Mouse (Mus musculus): ENCODE data around the gene Six5. TPM values are rescaled to one million over a fixed set of nuclear protein-coding genes. Genes with fewer than 3 reads are reported as not detected.

The Six5 gene
- polyA plus RNA-seq, 1 experiment = 39.6 TPM

DNA sequence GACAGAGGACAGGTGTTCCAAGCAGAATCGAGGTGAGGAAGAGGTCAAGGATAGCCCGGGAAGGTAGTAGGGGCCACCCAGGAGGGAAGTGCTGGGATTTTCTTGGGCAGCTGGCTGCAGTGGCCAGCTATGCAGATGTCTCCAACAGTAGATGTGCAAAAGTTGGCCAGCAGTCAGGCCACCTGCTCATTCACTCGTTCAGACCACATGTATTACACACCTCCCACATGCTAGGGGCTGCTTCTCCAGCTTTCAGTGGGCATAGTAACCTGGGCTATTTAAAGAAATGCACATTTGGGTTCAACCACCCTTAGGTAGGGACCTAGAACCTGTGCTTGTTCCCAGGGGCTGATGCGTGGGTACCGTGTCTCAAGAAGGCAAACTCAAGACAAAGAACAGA lies 33.4 kb downstream of the Six5 start:
- DNase-seq = no peak
- Histone ChIP-seq H3K4me3 (replicated peaks; ENCODE audit: extremely low read depth, low read depth, low read length) (no peak overlapping the region), H3K4me1 (ENCODE audit: control insufficient read depth, insufficient read depth, low read length) (peaks cover 6% of the 10 kb centered on the region; the same call in 1 of the 2 replicates)
- 83% methylated on average over 5 of the region's 5 CpGs for WGBS
- no peak for TF ChIP-seq CTCF (IDR thresholded peaks at IDR 0.05; ENCODE audit: insufficient read depth, low read length)
- no peak for TF ChIP-seq POLR2A (IDR thresholded peaks at IDR 0.05; ENCODE audit: borderline replicate concordance, extremely low read depth, low read depth, low read length)

DNA sequence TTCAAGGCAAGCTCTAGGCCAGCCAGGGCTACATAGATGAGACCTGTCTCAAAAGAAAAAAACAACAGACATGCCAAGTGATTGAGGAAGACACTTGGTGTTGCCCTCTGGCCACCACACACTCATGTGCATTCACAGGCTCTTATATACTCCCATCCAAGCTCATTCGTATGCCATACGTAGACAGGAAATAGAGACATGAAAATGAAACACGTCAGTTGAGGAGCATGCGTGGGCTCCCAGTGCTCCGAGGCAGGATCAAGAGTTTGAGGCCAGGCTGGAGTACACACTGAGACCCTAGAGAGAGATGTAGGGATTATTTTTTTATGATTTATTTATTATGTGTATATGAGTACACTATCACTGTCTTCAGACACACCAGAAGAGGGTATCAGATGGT lies 35.0 kb downstream of the Six5 start:
- no peak for DNase-seq
- WGBS = 77% methylated on average over 5 of the region's 5 CpGs
- no peak for TF ChIP-seq POLR2A (IDR thresholded peaks at IDR 0.05; ENCODE audit: borderline replicate concordance, extremely low read depth, low read depth, low read length)
- no peak for TF ChIP-seq CTCF (IDR thresholded peaks at IDR 0.05; ENCODE audit: insufficient read depth, low read length)
- peaks cover 6% of the 10 kb centered on the region; the same call in 1 of the 2 replicates for H3K4me1 ChIP-seq (ENCODE audit: control insufficient read depth, insufficient read depth, low read length)
- no peak overlapping the region for H3K4me3 ChIP-seq (replicated peaks; ENCODE audit: extremely low read depth, low read depth, low read length)

- no peak for TF ChIP-seq POLR2A (IDR thresholded peaks at IDR 0.05; ENCODE audit: borderline replicate concordance, extremely low read depth, low read depth, low read length)
- TF ChIP-seq CTCF (IDR thresholded peaks at IDR 0.05; ENCODE audit: insufficient read depth, low read length) = no peak
- H3K4me3 ChIP-seq (replicated peaks; ENCODE audit: extremely low read depth, low read depth, low read length) = no peak overlapping the region
- peaks cover 6% of the 10 kb centered on the region; the same call in 1 of the 2 replicates for H3K4me1 ChIP-seq (ENCODE audit: control insufficient read depth, insufficient read depth, low read length)
- WGBS = 19% methylated on average over 4 of the region's 4 CpGs
- DNase-seq = no peak
Observed at GRCm38 (mm10) chr7:19130657-19131056, 36.3 kb downstream of the Six5 start.

DNA sequence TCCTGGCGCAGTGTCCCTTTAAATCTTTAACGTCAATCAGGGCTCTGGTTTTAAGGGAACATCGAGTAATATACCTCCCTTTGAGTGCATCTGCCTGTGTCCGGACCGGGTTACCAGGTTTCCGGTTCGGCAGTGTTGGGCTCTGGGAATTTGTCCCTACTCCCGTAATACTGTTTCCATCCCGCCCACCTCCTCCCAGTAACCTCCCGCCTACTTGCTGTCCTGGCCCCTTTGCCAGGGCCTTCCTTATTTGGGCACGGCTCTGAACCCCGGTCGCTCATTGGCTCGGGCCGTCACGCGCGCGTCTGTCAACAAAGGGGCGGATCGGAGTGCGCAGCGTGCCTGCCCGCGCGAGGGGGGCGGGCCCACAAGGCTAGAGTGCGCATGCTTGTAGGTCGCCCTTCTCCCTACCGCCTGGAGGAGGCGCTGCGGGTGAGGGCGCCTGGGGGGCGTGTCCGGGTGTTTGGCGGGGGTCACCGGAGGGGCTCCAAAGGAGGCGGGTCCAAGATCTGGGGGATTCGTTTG lies 37.0 kb downstream of the Six5 start:
- Histone ChIP-seq H3K4me1 (ENCODE audit: control insufficient read depth, insufficient read depth, low read length) (peaks cover 6% of the 10 kb centered on the region; the same call in 1 of the 2 replicates), H3K4me3 (replicated peaks; ENCODE audit: extremely low read depth, low read depth, low read length) (peak overlapping the region; percentile 8)
- TF ChIP-seq POLR2A (IDR thresholded peaks at IDR 0.05; ENCODE audit: borderline replicate concordance, extremely low read depth, low read depth, low read length) = no peak
- TF ChIP-seq CTCF (IDR thresholded peaks at IDR 0.05; ENCODE audit: insufficient read depth, low read length) = peak; percentile 32; the same call in 1 of the 2 replicates
- under 1% methylated on average over 39 of the region's 39 CpGs for WGBS
- peak; percentile 93 for DNase-seq

DNA sequence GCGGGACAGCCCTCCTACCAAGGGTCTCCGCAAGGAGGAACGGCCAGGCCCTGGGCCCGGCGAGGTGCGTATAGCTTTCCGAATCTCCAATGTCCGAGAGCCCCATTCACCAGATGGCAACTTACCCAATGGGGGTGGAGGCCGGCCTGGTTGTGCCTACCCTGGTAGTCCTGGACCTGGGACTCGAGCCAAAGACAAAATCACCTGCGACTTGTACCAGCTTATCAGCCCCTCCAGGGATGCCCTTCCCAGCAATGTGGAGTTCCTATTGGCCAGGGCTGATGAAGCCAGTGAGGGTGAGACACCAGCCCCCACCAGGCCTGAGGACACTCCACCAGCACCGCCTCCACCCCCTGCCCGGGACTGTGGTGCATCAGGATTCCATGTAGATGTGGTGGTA lies 41.8 kb downstream of the Six5 start:
- 96% methylated on average over 13 of the region's 13 CpGs for WGBS
- Histone ChIP-seq H3K4me3 (replicated peaks; ENCODE audit: extremely low read depth, low read depth, low read length) (no peak overlapping the region), H3K4me1 (ENCODE audit: control insufficient read depth, insufficient read depth, low read length) (peaks cover 4% of the 10 kb centered on the region; the same call in 1 of the 2 replicates)
- no peak for TF ChIP-seq POLR2A (IDR thresholded peaks at IDR 0.05; ENCODE audit: borderline replicate concordance, extremely low read depth, low read depth, low read length)
- no peak for TF ChIP-seq CTCF (IDR thresholded peaks at IDR 0.05; ENCODE audit: insufficient read depth, low read length)
- no peak for DNase-seq

- Histone ChIP-seq H3K4me1 (ENCODE audit: control insufficient read depth, insufficient read depth, low read length) (peaks cover 3% of the 10 kb centered on the region; the same call in 1 of the 2 replicates), H3K4me3 (replicated peaks; ENCODE audit: extremely low read depth, low read depth, low read length) (no peak overlapping the region)
- 84% methylated on average over 38 of the region's 38 CpGs for WGBS
- no peak for DNase-seq
- TF ChIP-seq POLR2A (IDR thresholded peaks at IDR 0.05; ENCODE audit: borderline replicate concordance, extremely low read depth, low read depth, low read length) (no peak), CTCF (IDR thresholded peaks at IDR 0.05; ENCODE audit: insufficient read depth, low read length) (no peak)
Observed at GRCm38 (mm10) chr7:19136673-19137334, 42.4 kb downstream of the Six5 start.

- 43% methylated on average over 5 of the region's 5 CpGs for WGBS
- no peak overlapping the region for H3K4me3 ChIP-seq (replicated peaks; ENCODE audit: extremely low read depth, low read depth, low read length)
- no peak for DNase-seq
- TF ChIP-seq CTCF (IDR thresholded peaks at IDR 0.05; ENCODE audit: insufficient read depth, low read length) (peak; percentile 31), POLR2A (IDR thresholded peaks at IDR 0.05; ENCODE audit: borderline replicate concordance, extremely low read depth, low read depth, low read length) (no peak)
- no peaks in the 10 kb centered on the region for H3K4me1 ChIP-seq (ENCODE audit: control insufficient read depth, insufficient read depth, low read length)
Observed at GRCm38 (mm10) chr7:19137380-19137779, 43.0 kb downstream of the Six5 start.

GRCm38 (mm10) chr7:19146793-19147192 lies 52.4 kb downstream of the Six5 start:
- Histone ChIP-seq H3K4me1 (ENCODE audit: control insufficient read depth, insufficient read depth, low read length) (peaks cover 4% of the 10 kb centered on the region; the same call in 1 of the 2 replicates), H3K4me3 (replicated peaks; ENCODE audit: extremely low read depth, low read depth, low read length) (no peak overlapping the region)
- 86% methylated on average over 10 of the region's 10 CpGs for WGBS
- no peak for DNase-seq
- TF ChIP-seq CTCF (IDR thresholded peaks at IDR 0.05; ENCODE audit: insufficient read depth, low read length) (no peak), POLR2A (IDR thresholded peaks at IDR 0.05; ENCODE audit: borderline replicate concordance, extremely low read depth, low read depth, low read length) (no peak)

DNA sequence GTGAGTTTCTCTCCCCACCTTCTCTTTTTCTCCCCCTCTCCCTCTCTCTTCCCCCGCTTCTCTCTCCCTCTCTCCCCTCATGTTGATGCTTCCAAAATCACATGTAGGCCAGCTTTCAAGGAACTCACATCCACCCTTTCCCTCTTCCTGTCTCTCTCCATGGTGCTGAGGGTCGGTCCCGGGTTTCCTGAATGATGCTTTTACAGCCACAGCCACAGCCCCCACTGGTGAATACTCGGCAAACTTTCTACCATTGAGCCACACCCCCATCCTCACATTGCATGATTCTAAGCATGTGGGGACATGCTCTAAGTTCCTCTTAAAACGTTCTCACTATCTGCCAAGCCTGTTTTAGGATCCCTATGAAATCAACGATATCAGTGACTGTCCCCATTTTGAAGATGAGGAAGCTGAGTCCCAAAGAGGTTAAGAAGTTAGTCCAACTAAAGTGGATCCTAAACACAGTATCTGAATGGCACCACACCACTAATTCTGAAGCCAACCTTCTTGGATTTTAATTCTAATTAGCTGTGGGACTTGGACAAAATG lies 53.2 kb downstream of the Six5 start:
- Histone ChIP-seq H3K4me3 (replicated peaks; ENCODE audit: extremely low read depth, low read depth, low read length) (no peak overlapping the region), H3K4me1 (ENCODE audit: control insufficient read depth, insufficient read depth, low read length) (peaks cover 4% of the 10 kb centered on the region; the same call in 1 of the 2 replicates)
- no peak for DNase-seq
- WGBS = 41% methylated on average over 6 of the region's 6 CpGs
- no peak for TF ChIP-seq CTCF (IDR thresholded peaks at IDR 0.05; ENCODE audit: insufficient read depth, low read length)
- TF ChIP-seq POLR2A (IDR thresholded peaks at IDR 0.05; ENCODE audit: borderline replicate concordance, extremely low read depth, low read depth, low read length) = no peak

Other genes starting within 250 kb of the Six5 start
- 46.7 and 112 TPM in 2 replicates for gene Pglyrp1, start 223.3 kb upstream of the Six5 start, polyA plus RNA-seq (2012; rRNA removed)
- 22.7 and 26.9 TPM in 2 replicates for gene Ccdc61, start 184.2 kb upstream of the Six5 start, polyA plus RNA-seq (2012; rRNA removed)
- 4.2 and 5.0 TPM in 2 replicates for gene Nova2, start 168.7 kb upstream of the Six5 start, polyA plus RNA-seq (2012; rRNA removed)
- gene Nanos2, start 107.2 kb upstream of the Six5 start, polyA plus RNA-seq (2012; rRNA removed) = 0.07 and 0.09 TPM in 2 replicates
- 7.2 and 10.2 TPM in 2 replicates for gene Mypop, start 103.3 kb upstream of the Six5 start, polyA plus RNA-seq (2012; rRNA removed)
- gene Irf2bp1, start 90.5 kb upstream of the Six5 start, polyA plus RNA-seq (2012; rRNA removed) = 34.7 and 39.9 TPM in 2 replicates
- gene Foxa3, start 71.1 kb upstream of the Six5 start, polyA plus RNA-seq (2012; rRNA removed) = 0.39 and 0.60 TPM in 2 replicates
- 69.3 and 76.1 TPM in 2 replicates for gene Sympk, start 70.2 kb upstream of the Six5 start, polyA plus RNA-seq (2012; rRNA removed)
- not detected in 2 replicates for gene Rsph6a, start 39.9 kb upstream of the Six5 start, polyA plus RNA-seq (2012; rRNA removed)
- gene Dmwd, start 18.4 kb upstream of the Six5 start, polyA plus RNA-seq (2012; rRNA removed) = 94.6 and 101 TPM in 2 replicates
- 209 and 259 TPM in 2 replicates for gene Dmpk, start 10.7 kb upstream of the Six5 start, polyA plus RNA-seq (2012; rRNA removed)
- gene Gm4969, start 23.8 kb downstream of the Six5 start, polyA plus RNA-seq (2012; rRNA removed) = not detected in 2 replicates
- gene Fbxo46, start 25.3 kb downstream of the Six5 start, polyA plus RNA-seq (2012; rRNA removed) = 10.7 and 12.3 TPM in 2 replicates
- 11.1 and 14.9 TPM in 2 replicates for gene Qpctl, start 54.7 kb downstream of the Six5 start, polyA plus RNA-seq (2012; rRNA removed)
- gene Snrpd2, start 55.1 kb downstream of the Six5 start, polyA plus RNA-seq (2012; rRNA removed) = 16.2 and 20.1 TPM in 2 replicates
- gene Gipr, start 71.5 kb downstream of the Six5 start, polyA plus RNA-seq (2012; rRNA removed) = 0.19 and 0.24 TPM in 2 replicates
- 73.7 and 81.5 TPM in 2 replicates for gene Eml2, start 81.8 kb downstream of the Six5 start, polyA plus RNA-seq (2012; rRNA removed)
- 21.6 and 29.5 TPM in 2 replicates for gene Gpr4, start 117.9 kb downstream of the Six5 start, polyA plus RNA-seq (2012; rRNA removed)
- gene Opa3, start 133.7 kb downstream of the Six5 start, polyA plus RNA-seq (2012; rRNA removed) = 24.6 and 27.6 TPM in 2 replicates
- 194 TPM in 2 replicates for gene Vasp, start 177.2 kb downstream of the Six5 start, polyA plus RNA-seq (2012; rRNA removed)
- 0.23 and 0.36 TPM in 2 replicates for gene Ppm1n, start 185.5 kb downstream of the Six5 start, polyA plus RNA-seq (2012; rRNA removed)
- gene Rtn2, start 188.0 kb downstream of the Six5 start, polyA plus RNA-seq (2012; rRNA removed) = 56.3 and 76.2 TPM in 2 replicates
- 4.0 and 4.6 TPM in 2 replicates for gene Fosb, start 215.5 kb downstream of the Six5 start, polyA plus RNA-seq (2012; rRNA removed)

All from lung, adult 2 months (tissue).